ENCODE assay signal across 25 mouse cellular contexts in the genomic region with DNA sequence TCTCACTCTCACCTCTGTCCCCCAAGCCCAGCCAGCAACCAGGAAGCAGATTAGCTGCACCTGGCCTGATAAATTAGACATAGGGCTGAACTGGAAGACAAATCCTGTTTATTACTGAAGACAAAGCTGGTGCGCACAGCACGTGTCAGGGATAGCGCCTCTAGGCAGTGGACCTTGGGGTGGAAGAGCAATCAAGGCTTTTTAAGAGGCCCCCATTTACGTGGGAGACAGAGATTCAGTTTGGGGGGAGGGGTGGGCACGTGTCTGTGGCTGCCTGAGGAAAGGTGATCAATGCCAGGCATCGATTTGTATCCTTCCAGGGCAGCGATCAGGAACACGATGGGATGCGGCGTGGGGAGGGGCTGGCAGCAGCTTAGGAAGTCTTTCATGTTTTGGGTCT.
DNase-seq lines count a peak whose midpoint lies in the region; ATAC-seq lines count a peak whose summit lies in the region.
"Had no signal": no experiment of that assay in that cellular context is flagged by ENCODE, and none has a peak within 500 bp of the region (broad histone marks: within the 10 kb centered on the region; RNA-seq: fewer than 3 reads in every experiment).

No protein-coding gene starts in this region.

- H3K36me3 ChIP-seq in heart, embryonic 10.5 days = no peaks in the 10 kb centered on the region
- no peaks in the 10 kb centered on the region for H3K36me3 ChIP-seq in midbrain, embryonic 11.5 days (ENCODE audit: control insufficient read depth, insufficient read depth, low read length)
- H3K36me3 ChIP-seq in midbrain, embryonic 16.5 days (ENCODE audit: control insufficient read depth, insufficient read depth, low read length) = no peaks in the 10 kb centered on the region
- H3K36me3 ChIP-seq in limb, embryonic 11.5 days (ENCODE audit: control insufficient read depth, insufficient read depth, low read length) = no peaks in the 10 kb centered on the region
- H3K36me3 ChIP-seq: hindbrain, embryonic 15.5 days; limb, embryonic 15.5 days; liver, embryonic 15.5 days; neural tube, embryonic 13.5 days had no signal

- DNase-seq in heart, embryonic 10.5 days (ENCODE audit: low spot score) = no peak
- no peak for DNase-seq in heart, postnatal 25 days (ENCODE audit: low spot score)
- DNase-seq in midbrain, embryonic 11.5 days (ENCODE audit: low spot score, missing footprints) = no peak
- no peak for DNase-seq in limb, embryonic 11.5 days (ENCODE audit: low spot score)
- no peak for DNase-seq in yolk sac, embryonic 10.5 days (ENCODE audit: low spot score)
- DNase-seq in cerebellum, postnatal 10 days = no peak
- DNase-seq: adrenal gland, postnatal 14 days; cerebellum, adult 11-12 months; cerebellum, adult 9-11 months; forebrain, postnatal 0 days; heart, postnatal 14 days; kidney, adult 11 months; kidney, postnatal 14 days; lung, embryonic 14.5 days; right cerebral cortex, postnatal 14 days; thymus, postnatal 4 days had no signal

- ATAC-seq in midbrain, embryonic 11.5 days (ENCODE audit: low FRiP score) = peak; percentile 26; the same call in 1 of the 2 replicates
- no peak for ATAC-seq in midbrain, embryonic 16.5 days
- no peak for ATAC-seq in limb, embryonic 11.5 days (ENCODE audit: insufficient number of reproducible peaks, low FRiP score, low TSS enrichment, low read depth)
- ATAC-seq: CD4-positive, CD25-positive, alpha-beta regulatory T cell, adult 4 months; forebrain, postnatal 0 days; inflammation-experienced regulatory T-cells, adult 6 months had no signal

- H3K4me3 ChIP-seq in heart, embryonic 10.5 days = no peak overlapping the region
- no peak overlapping the region for H3K4me3 ChIP-seq in midbrain, embryonic 11.5 days (ENCODE audit: low read depth, low read length)
- no peak overlapping the region for H3K4me3 ChIP-seq in midbrain, embryonic 16.5 days (ENCODE audit: low read depth, low read length)
- H3K4me3 ChIP-seq in limb, embryonic 11.5 days (ENCODE audit: low read depth, low read length) = no peak overlapping the region
- H3K4me3 ChIP-seq: erythroblast, embryonic 14.5 days; hindbrain, embryonic 15.5 days; left cerebral cortex, adult 2 months; limb, embryonic 15.5 days; liver, embryonic 15.5 days; neural tube, embryonic 13.5 days had no signal

- no peak overlapping the region for H3K9ac ChIP-seq in midbrain, embryonic 11.5 days (ENCODE audit: low read length)
- no peak overlapping the region for H3K9ac ChIP-seq in midbrain, embryonic 16.5 days (ENCODE audit: low read depth, low read length)
- H3K9ac ChIP-seq in limb, embryonic 11.5 days (ENCODE audit: low read length) = 0 out of 2 replicates have a peak overlapping the region, but pooled peaks have one; percentile 12
- H3K9ac ChIP-seq: forebrain, postnatal 0 days; hindbrain, embryonic 15.5 days; limb, embryonic 15.5 days; liver, embryonic 15.5 days; lung, embryonic 14.5 days; neural tube, embryonic 13.5 days had no signal

- 0 out of 2 replicates have a peak overlapping the region, but pooled peaks have one; percentile 16 for H3K27ac ChIP-seq in heart, embryonic 10.5 days
- H3K27ac ChIP-seq in midbrain, embryonic 11.5 days (ENCODE audit: low read depth, low read length) = no peak overlapping the region
- no peak overlapping the region for H3K27ac ChIP-seq in midbrain, embryonic 16.5 days (ENCODE audit: low read length)
- no peak overlapping the region for H3K27ac ChIP-seq in limb, embryonic 11.5 days (replicated peaks; ENCODE audit: low read depth, low read length)
- H3K27ac ChIP-seq: hindbrain, embryonic 15.5 days; left cerebral cortex, adult 2 months; limb, embryonic 15.5 days; liver, embryonic 15.5 days; neural tube, embryonic 13.5 days had no signal

- WGBS in heart, embryonic 10.5 days = 66% methylated on average over 10 of the region's 10 CpGs
- 53% methylated on average over 10 of the region's 10 CpGs for WGBS in midbrain, embryonic 11.5 days
- WGBS in midbrain, embryonic 16.5 days = 51% methylated on average over 10 of the region's 10 CpGs
- WGBS in limb, embryonic 11.5 days = 53% methylated on average over 10 of the region's 10 CpGs

- H3K4me1 ChIP-seq in heart, embryonic 10.5 days = peaks cover 38% of the 10 kb centered on the region
- H3K4me1 ChIP-seq in midbrain, embryonic 11.5 days (ENCODE audit: control insufficient read depth, insufficient read depth, low read length) = peaks cover 14% of the 10 kb centered on the region
- H3K4me1 ChIP-seq in midbrain, embryonic 16.5 days (ENCODE audit: control insufficient read depth, insufficient read depth, low read length) = peaks cover 9% of the 10 kb centered on the region
- peaks cover 4% of the 10 kb centered on the region; the same call in 1 of the 2 replicates for H3K4me1 ChIP-seq in limb, embryonic 11.5 days (ENCODE audit: control insufficient read depth, insufficient read depth, low read length)
- H3K4me1 ChIP-seq: liver, embryonic 15.5 days had no signal

- no peaks in the 10 kb centered on the region; the same call in 1 of the 2 replicates for H3K27me3 ChIP-seq in heart, embryonic 10.5 days (ENCODE audit: insufficient read depth, poor library complexity, severe bottlenecking)
- H3K27me3 ChIP-seq in midbrain, embryonic 11.5 days (ENCODE audit: control insufficient read depth, insufficient read depth, low read length) = no peaks in the 10 kb centered on the region; the same call in 1 of the 2 replicates
- H3K27me3 ChIP-seq in midbrain, embryonic 16.5 days (ENCODE audit: control insufficient read depth, insufficient read depth, low read depth, low read length) = no peaks in the 10 kb centered on the region
- H3K27me3 ChIP-seq in limb, embryonic 11.5 days (ENCODE audit: control insufficient read depth, insufficient read depth, low read length) = no peaks in the 10 kb centered on the region
- H3K27me3 ChIP-seq: limb, embryonic 15.5 days; liver, embryonic 15.5 days had no signal

- H3K4me2 ChIP-seq in midbrain, embryonic 11.5 days = no peak overlapping the region
- no peak overlapping the region for H3K4me2 ChIP-seq in midbrain, embryonic 16.5 days (ENCODE audit: low read length)
- no peak overlapping the region for H3K4me2 ChIP-seq in limb, embryonic 11.5 days (ENCODE audit: low read depth, severe bottlenecking)
- H3K4me2 ChIP-seq: hindbrain, embryonic 15.5 days; limb, embryonic 15.5 days; liver, embryonic 15.5 days; lung, embryonic 14.5 days; neural tube, embryonic 13.5 days had no signal

- intact Hi-C loops in heart, postnatal 25 days (cut with DNase I) = loop anchor here (5.0 kb wide), 1 partner anchor 63 kb away; no protein-coding TSS in a partner anchor

- H3K9me3 ChIP-seq in heart, embryonic 10.5 days = no peaks in the 10 kb centered on the region
- H3K9me3 ChIP-seq in midbrain, embryonic 11.5 days (ENCODE audit: control insufficient read depth, low read length) = no peaks in the 10 kb centered on the region
- H3K9me3 ChIP-seq in midbrain, embryonic 16.5 days (replicated peaks; ENCODE audit: control insufficient read depth, low read length, poor library complexity, severe bottlenecking) = no peaks in the 10 kb centered on the region
- H3K9me3 ChIP-seq in limb, embryonic 11.5 days (ENCODE audit: control insufficient read depth, low read length) = no peaks in the 10 kb centered on the region
- H3K9me3 ChIP-seq: hindbrain, embryonic 15.5 days; limb, embryonic 15.5 days; liver, embryonic 15.5 days; neural tube, embryonic 13.5 days had no signal
